Mouse (Mus musculus) gastrocnemius, adult 18-20 months (tissue): Measurements from ENCODE around the gene L1td1. TPM values are rescaled to one million over a fixed set of nuclear protein-coding genes. Genes with fewer than 3 reads are reported as not detected.

Experiments
- DNase-seq: peaks from one replicate; pipeline ENCODE4 v3.0.0; 2021; ENCODE audit warnings: low spot score
- total RNA-seq, 2 experiments: library from RNA; stranded (reverse); gene quantifications; 2 replicates each; pipeline ENCODE4 v1.2.3; 2021

Gene L1td1
- total RNA-seq, 2 experiments from 2014 or later, result not detected

DNA sequence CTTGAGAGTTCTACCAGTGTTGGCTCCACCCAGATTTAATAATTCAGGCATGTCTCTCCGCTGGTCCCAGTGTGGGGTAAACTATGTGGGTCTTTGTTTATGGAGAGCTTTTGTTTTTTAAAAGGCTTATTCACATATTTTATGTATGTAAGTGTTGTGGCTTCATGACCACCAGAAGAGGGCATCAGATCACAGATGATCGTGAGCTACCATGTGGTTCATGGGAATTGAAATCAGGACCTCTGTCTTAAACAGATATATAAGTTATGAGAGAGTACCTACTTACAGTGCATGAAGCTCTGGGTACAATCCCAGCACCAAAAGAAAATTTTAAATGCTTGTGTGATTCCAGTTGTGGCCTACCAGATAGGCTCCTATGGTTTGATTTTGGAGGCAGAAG is 13.2 kb downstream of the L1td1 start:
- no peak for DNase-seq

GRCm38 (mm10) chr4:98743209-98743905 is 16.8 kb downstream of the L1td1 start:
- no peak for DNase-seq

GRCm38 (mm10) chr4:98743906-98744210 is 17.3 kb downstream of the L1td1 start:
- DNase-seq, result no peak

- DNase-seq, result no peak
Observed at GRCm38 (mm10) chr4:98754456-98754855, 27.9 kb downstream of the L1td1 start.

GRCm38 (mm10) chr4:98756141-98756540 is 29.6 kb downstream of the L1td1 start:
- DNase-seq, result no peak

DNA sequence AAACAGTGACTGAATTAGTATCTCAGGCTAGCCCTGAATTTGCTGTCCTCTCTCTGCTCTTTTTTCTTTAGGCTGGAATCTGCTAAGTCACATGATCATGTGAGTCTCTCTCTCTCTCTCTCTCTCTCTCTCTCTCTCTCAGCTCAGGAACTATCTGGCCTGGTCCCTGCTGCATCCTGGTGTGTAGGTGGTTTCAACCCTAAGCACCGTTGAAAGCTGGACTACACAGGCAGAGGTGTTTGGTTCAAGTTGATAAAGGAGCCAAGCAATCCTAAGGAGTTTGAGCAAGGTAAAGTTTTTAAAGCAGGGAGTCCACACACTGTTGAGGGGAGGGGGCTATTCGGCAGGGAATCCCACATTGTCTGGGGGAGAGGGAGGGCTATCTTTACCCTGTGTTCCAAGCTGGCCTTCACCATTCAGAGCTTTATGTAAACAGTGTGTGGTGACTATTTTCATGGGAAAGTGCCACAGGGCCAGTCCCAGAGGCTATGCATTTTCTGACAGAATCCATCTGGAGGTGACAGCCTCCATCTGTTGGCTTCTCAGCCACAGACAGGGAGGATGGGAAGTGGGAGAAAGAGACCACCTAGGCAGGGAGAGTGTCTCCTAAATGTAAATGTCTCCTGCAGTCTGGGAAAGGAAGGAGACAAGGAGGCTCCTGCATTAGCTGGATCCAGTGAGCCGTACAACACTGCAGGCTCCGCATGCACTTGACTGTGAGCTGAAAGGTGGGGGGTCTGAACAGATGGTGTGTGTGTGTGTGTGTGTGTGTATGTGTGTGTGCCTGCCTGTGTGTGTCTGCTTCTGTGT is 31.7 kb downstream of the L1td1 start:
- DNase-seq, result no peak

GRCm38 (mm10) chr4:98758872-98759518 is 32.5 kb downstream of the L1td1 start:
- no peak for DNase-seq

DNA sequence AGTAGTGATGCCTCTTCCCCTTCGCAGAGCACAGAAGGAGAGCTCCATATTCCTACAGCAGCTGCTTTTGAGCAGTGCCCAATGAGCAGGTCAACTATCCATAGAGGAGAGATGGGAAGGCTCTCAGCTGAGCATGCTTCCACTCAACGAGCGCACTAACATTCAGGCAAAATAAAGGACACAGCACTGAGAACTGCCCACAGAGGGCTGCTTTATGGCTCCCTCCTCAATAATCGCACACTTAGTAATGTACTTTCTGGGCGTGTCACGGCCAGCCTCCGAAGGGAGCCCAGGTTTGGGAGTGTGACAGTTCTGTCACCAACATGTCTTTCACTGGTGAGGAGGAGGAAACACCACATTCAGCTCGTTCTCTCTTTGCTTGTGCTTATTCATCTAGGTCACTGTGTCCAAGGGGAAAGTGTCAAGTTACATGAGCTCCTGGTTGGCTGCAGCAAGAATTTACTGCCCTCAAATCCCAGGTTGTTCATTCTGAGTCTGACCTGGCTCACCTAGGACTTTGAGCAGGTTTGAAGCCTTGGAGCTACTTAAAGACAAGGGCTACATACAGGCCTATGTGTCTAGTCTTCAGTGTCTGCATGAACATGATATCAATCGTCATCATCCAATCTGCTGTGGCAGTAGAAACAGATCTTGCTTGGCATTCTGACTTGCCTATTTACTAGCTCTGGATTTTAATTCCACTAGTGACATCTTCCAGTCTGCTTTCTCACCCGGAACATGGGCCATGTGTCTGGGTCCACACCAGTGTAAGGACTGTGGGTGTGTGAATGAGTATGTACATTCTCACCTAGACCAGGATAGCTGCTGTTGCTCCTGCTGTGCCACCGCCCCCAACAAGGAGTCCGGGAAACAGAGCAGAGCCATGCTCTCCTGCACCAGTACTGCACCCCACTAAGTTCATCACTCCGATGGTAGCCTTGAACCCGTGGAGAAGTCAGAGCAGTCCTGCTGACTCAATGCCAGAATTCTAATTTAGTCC is 40.9 kb downstream of the L1td1 start:
- no peak for DNase-seq

DNA sequence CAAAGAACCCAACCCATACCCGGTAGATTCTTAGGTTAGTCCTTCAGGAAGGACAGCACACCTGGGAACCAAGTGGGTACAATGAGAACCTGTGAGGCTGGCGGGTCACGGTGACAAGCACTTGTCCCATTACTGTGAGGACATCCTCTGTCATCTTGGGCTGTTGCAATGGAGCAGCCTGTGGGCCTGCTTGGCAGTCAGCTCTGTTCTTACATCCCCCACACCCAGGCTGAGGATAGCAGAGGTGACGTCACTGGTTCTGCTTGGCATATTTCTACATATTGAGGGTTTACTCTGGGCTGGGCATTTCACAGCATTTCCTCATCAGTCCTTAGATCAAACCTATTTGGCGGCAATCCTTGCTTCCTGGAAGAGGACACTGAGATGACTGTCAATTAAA is 47.3 kb downstream of the L1td1 start:
- no peak for DNase-seq

DNA sequence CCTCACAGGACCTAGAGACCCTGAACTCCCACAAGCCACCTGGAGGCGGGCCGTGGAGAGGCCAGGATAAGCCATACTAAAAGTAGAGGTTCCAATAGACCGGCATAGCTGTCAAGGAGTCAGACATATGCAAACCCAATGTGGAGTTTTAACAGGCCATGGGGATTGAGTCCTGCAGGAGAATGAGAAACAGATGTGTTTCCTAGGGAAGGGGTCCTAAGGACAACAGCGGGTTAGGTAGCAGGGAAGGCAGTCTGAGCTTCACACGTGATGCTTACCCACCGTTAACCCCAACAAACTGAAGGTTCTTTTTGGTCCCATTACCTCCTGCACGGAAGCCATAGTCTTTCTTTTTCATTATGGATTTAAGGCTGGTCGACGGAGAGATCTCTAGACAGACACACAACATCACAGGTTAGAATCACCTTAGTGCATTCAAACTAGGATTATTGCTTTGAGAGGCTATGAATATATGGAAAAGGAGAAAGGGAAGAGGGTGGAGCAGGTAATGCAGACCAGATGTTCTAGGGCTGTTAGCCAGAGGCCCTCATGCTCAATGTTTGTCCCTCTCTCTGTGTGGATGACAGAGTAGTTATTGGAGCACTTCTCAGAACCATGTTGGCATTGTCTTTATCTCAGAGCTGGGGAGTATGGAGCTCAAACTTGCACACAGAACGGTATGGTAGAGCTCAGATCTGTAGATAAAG is 50.3 kb downstream of the L1td1 start:
- DNase-seq, result no peak

DNA sequence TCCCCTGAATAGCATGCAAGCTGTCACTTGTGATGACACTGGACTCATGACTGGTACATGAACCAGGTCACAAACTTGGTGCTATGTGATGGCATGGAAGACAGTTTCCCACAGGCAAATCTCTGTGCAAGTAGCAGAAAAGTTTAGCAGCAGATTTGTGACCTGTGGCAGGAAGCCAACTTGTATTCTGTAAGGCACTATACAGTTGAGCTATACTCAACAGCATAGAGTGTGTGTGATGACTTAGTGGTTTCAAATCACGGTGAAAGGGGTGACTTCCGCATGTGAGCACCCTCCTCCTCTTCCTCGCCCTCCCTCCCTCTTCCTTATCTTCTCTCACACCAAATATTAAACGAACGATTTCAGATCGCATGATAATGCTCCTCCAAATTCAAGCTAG is 50.9 kb downstream of the L1td1 start:
- no peak for DNase-seq

DNA sequence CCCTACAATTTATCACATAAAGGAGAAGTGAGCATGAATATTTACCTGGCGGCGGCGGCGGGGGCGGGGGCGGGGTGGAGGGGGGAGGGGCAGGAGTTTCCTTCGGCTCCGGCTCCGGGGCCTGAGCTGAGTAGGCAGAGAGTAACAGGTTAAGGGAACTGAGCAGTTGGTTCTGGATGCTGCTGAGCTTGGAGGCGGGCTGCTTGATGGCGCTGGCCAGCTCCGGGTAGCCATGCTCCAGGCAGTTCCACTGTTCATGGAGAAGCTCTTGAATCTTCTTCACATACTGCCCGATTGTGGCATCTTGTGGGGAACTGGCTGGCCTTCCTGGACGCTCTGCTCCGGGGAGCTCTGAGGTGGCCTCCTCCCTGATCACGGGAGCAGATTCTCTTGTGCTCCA is 51.7 kb downstream of the L1td1 start:
- DNase-seq, result no peak

- no peak for DNase-seq
Observed at GRCm38 (mm10) chr4:98785851-98786250, 59.3 kb downstream of the L1td1 start.

DNA sequence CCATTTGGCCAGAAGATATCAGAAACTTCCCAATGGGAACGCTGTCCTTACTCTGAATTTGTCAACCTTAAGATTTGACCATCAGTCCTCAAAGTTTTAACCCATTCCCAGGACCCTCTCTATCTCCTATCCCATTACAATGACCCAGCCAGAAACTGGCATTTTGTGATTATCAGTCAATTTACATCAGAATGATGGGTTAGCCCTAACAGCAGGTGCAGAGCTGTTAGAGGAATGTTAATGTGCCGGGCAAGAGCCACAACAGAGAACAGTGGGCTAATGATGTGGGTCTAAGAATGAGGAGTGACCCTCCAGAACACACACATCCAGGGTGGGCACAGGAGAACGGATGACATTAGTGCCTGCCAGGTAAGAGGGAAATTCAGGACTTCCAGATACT is 59.7 kb downstream of the L1td1 start:
- no peak for DNase-seq

Other genes starting within 250 kb of the L1td1 start
- 1 to 10 TPM; 1.0 to 1.7 TPM for gene Kank4, start 90.8 kb downstream of the L1td1 start, total RNA-seq
- gene I0C0044D17Rik, start 97.1 kb downstream of the L1td1 start, total RNA-seq, result not detected
- 10 to 100 TPM; 11.2 to 12.5 TPM for gene Usp1, start 197.1 kb downstream of the L1td1 start, total RNA-seq